Mouse (Mus musculus) left cerebral cortex, postnatal 4 days (tissue): ENCODE results near the gene Ints1. TPM values are rescaled to one million over a fixed set of nuclear protein-coding genes. Genes with fewer than 3 reads are reported as not detected.
A peak's percentile ranks its signal among the peaks of the same experiment; 100 is the strongest.
"Not testable (repeated sequence)": the region's sequence is repeated elsewhere in the genome, so short reads cannot be mapped to it uniquely, and the experiment has no call there.

Experiments used
- DNase-seq: peaks from one replicate; pipeline ENCODE4 v3.0.0-alpha.2; 2022
- intact Hi-C: fragments of 180-260 bp; cut with DNase I; formaldehyde crosslinking; loops from one replicate; pipeline ENCODE4 v1.15.1; 2025
- total RNA-seq, 2 experiments: library from RNA; stranded (reverse); gene quantifications; 2 replicates each; pipeline ENCODE4 v1.2.3; 2021

Gene Ints1
- total RNA-seq, 2 experiments from 2014 or later: 93.1 to 108 TPM

GRCm38 (mm10) chr5:139756586-139756985, 18.9 kb downstream of the Ints1 start:
- no peak for DNase-seq
- intact Hi-C loops: loop anchor here (10.0 kb wide), 1 partner anchor 222 kb away; no protein-coding TSS in a partner anchor

DNA sequence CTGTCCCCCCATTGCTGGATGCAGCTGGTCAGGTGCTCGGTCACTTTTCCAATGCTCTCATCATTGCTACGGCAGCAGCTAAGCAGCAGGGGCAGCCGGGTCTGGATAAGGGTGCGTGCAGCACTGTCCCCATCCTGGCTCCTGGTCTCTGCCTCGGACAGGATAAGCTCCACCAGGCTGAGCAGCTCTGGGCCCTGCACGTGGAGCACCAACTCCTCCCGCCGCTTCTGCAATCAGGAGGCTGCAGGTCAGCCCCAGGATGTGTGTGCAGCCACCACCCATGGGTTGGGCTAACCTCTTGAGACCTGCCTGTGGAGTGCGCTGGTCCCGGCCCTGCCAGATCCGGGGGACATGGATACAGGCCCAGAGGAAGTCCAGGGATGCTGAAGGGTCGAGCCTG, 19.3 kb downstream of the Ints1 start:
- intact Hi-C loops: loop anchor here (10.0 kb wide), 1 partner anchor 221 kb away; no protein-coding TSS in a partner anchor
- no peak for DNase-seq

DNA sequence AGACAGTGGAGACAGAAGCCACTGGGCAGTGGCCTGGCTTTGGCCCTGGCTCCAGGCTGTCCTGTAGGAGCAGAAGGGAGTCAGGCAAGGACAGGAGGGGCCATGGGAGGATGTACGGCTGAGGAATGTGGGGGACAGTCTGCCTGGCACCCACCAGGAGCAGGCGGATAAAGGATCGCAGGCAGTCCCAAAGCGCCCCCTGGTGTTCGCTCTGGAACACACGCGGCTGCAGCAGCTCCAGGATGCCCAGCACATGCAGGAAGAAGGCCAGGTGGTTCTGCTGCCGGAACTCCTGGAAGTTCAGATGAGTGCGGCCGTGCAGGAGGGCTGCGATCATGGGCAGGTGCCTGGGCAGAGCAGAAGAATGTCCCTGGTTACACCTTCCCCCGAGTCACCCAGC, 20.7 kb downstream of the Ints1 start:
- peak; percentile 70 for DNase-seq
- intact Hi-C loops: loop anchor here (10.0 kb wide), 1 partner anchor 220 kb away; no protein-coding TSS in a partner anchor

DNA sequence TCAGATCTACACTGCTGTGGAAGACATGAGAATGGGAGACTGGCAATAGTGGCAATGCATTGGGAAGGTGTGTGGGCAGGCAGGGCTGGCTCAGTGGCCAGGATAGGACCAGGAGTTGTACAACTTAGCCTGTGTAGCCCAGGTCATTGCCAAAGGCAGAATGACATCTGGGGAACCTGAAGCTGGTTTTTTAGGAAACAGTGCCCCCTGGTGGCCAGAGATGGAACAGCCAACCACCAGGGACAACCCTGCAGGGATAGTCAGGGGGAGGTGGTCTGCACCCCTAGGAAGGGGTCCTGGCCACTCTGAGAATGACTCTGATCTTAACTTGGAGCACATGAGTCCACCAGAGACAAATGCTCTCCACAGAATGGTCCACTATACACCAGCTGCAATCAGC, 24.9 kb downstream of the Ints1 start:
- intact Hi-C loops: loop anchor here (10.0 kb wide), 1 partner anchor 216 kb away; no protein-coding TSS in a partner anchor
- DNase-seq: peak; percentile 76

- peak; percentile 65 for DNase-seq
- intact Hi-C loops: loop anchor here (10.0 kb wide), 1 partner anchor 215 kb away; no protein-coding TSS in a partner anchor
Measured at GRCm38 (mm10) chr5:139749413-139750125, 25.9 kb downstream of the Ints1 start.

DNA sequence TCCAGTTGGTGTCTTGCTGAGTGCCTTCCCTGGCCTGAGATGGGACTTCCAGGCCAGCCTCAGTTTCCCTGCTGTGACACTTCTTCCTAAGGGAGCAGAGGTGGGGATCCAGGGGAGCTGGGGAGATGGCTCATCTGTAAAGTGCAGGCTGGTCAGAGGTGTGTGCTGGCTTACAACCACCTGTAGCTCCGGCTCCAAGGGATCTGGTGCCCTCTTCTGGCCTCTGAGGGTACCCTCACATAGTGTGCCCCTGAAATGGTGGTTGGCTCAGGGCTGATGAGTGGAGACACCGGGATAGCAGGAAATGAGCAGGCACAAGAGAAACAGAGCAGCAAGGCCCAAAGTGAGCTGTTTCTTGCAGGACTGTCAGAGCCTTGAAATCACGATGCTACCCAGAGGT, 29.7 kb downstream of the Ints1 start:
- intact Hi-C loops: no loop called here
- peak; percentile 64 for DNase-seq

GRCm38 (mm10) chr5:139742640-139743039, 32.8 kb downstream of the Ints1 start:
- intact Hi-C loops, DNase-seq: not testable (repeated sequence)

DNA sequence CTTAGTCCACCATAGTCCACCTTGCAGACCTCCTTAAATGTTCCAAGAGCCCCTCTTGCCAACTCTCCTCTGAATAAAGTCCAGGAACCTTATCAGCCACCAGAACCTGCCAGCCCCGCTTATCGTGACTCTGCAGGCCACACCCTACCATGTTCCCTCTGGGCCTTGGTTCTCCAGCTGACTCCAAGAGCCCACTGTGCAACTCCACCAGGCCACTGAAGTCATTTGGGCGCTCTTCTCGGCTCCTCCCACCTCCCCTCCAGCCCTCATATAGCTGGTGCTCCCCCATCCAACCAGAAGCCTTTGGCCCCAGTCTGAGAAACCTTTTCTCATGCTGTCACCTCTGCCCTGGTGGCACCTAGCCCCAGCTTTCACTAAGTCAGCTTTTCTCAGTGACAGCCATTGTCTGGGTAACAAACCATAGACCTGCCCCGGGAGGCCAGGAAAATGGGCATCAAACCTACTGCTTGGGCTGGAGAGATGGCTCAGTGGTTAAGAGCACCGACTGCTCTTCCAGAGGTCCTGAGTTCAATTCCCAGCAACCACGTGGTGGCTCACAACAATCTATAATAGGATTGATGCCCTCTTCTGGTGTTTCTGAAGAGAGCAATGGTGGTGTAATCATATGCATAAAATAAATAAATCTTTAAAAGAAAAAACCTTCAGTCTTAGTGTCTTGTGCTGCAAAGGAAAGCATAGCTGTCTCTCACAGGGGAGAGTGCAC, 36.7 kb downstream of the Ints1 start:
- intact Hi-C loops: no loop called here
- DNase-seq: no peak

- no peak for DNase-seq
- intact Hi-C loops: no loop called here
Measured at GRCm38 (mm10) chr5:139737841-139738591, 37.5 kb downstream of the Ints1 start.

- DNase-seq: no peak
- intact Hi-C loops: no loop called here
Measured at GRCm38 (mm10) chr5:139736504-139736940, 39.0 kb downstream of the Ints1 start.

GRCm38 (mm10) chr5:139735677-139736503, 39.6 kb downstream of the Ints1 start, which contains the start of gene Micall2:
TSS of gene Micall2 (minus strand) at chr5:139736336.
- DNase-seq: peak; percentile 95
- intact Hi-C loops: no loop called here

- DNase-seq: no peak
- intact Hi-C loops: no loop called here
Measured at GRCm38 (mm10) chr5:139734746-139735145, 40.7 kb downstream of the Ints1 start.

- intact Hi-C loops: no loop called here
- no peak for DNase-seq
Measured at GRCm38 (mm10) chr5:139734016-139734415, 41.5 kb downstream of the Ints1 start.

GRCm38 (mm10) chr5:139732634-139733107, 42.8 kb downstream of the Ints1 start:
- intact Hi-C loops: no loop called here

GRCm38 (mm10) chr5:139730712-139731486, 44.6 kb downstream of the Ints1 start:
- peak; percentile 65 for DNase-seq
- intact Hi-C loops: no loop called here

More at GRCm38 (mm10) chr5:139732634-139733107, 42.8 kb downstream of the Ints1 start:
- no peak for DNase-seq

DNA sequence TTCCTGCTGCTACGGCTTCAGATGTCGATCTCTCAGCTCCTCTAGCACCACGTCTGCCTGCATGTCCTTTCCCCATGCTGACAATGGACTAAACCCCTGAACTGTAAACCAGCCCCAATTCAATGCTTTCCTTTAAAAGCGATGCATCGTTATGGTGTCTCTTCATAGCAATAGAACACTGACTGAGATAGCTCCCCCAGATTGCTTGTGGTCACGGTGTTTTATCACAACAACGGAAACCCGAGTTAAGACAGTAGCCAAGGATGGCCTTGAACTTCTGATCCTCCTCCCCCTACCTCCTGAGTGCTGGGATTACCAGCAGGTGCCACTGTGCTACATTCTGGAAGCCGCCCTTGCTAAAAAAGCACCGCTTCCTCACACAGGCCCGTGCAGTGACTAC, 48.2 kb downstream of the Ints1 start:
- no peak for DNase-seq
- intact Hi-C loops: no loop called here

DNA sequence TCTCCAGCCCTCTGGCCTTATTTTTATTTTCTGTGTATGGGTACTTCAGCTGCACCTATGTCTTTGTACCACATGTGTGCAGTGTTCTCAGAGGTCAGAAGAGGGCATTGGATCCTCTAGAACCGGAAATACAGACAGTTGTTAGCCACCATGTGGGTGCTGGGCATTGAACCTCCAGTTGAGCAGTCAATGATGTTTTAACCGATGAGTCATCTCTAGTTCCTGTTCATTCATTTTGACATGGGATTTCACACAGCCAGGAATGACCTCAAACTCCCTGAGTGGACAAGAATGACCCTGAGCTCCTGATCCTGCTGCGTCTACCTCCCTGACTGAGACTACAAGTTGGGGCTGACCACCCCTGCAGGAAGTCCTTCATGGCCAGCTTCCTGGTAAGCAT, 49.3 kb downstream of the Ints1 start:
- intact Hi-C loops: no loop called here

GRCm38 (mm10) chr5:139724336-139725116, 50.9 kb downstream of the Ints1 start:
- DNase-seq: no peak
- intact Hi-C loops: no loop called here

More for the DNA sequence above, 49.3 kb downstream of the Ints1 start:
- no peak for DNase-seq
